23 mouse cellular contexts compared by ENCODE assay signal in genomic region chr8:26445991-26446390, GRCm38 (mm10).
DNase-seq lines count a peak whose midpoint lies in the region; ATAC-seq lines count a peak whose summit lies in the region.
"Had no signal": no experiment of that assay in that cellular context is flagged by ENCODE, and none has a peak within 500 bp of the region (broad histone marks: within the 10 kb centered on the region; RNA-seq: fewer than 3 reads in every experiment).

No protein-coding gene starts in this region.

- H3K27ac ChIP-seq in forebrain, embryonic 11.5 days (ENCODE audit: low read depth, low read length): no peak overlapping the region
- no peak overlapping the region for H3K27ac ChIP-seq in forebrain, embryonic 15.5 days (replicated peaks)
- no peak overlapping the region for H3K27ac ChIP-seq in heart, embryonic 10.5 days
- no peak overlapping the region for H3K27ac ChIP-seq in heart, embryonic 11.5 days (ENCODE audit: low read depth, low read length)
- H3K27ac ChIP-seq in brown adipose tissue, adult 24 weeks (replicated peaks; ENCODE audit: low read depth, low read length): peak overlapping the region; percentile 40; the same call in 1 of the 2 replicates

- ATAC-seq in forebrain, embryonic 11.5 days (replicated peaks; ENCODE audit: low FRiP score): no peak
- ATAC-seq in forebrain, embryonic 15.5 days (replicated peaks): no peak
- ATAC-seq in heart, embryonic 11.5 days (replicated peaks; ENCODE audit: insufficient number of reproducible peaks, low FRiP score, low TSS enrichment): no peak
- ATAC-seq: activated CD4-positive, CD25-positive, alpha-beta regulatory T cell, adult 4 months; CD4-positive, CD25-positive, alpha-beta regulatory T cell, adult 4 months; Patski had no signal

- no peaks in the 10 kb centered on the region for H3K36me3 ChIP-seq in forebrain, embryonic 11.5 days (ENCODE audit: control insufficient read depth, insufficient read depth, low read length)
- no peaks in the 10 kb centered on the region for H3K36me3 ChIP-seq in forebrain, embryonic 15.5 days
- H3K36me3 ChIP-seq in heart, embryonic 10.5 days: no peaks in the 10 kb centered on the region
- no peaks in the 10 kb centered on the region for H3K36me3 ChIP-seq in heart, embryonic 11.5 days (ENCODE audit: control insufficient read depth, insufficient read depth, low read length)
- H3K36me3 ChIP-seq: G1E had no signal

- no peaks in the 10 kb centered on the region for H3K4me1 ChIP-seq in forebrain, embryonic 11.5 days (replicated peaks; ENCODE audit: control insufficient read depth, insufficient read depth, low read length)
- peaks cover 5% of the 10 kb centered on the region; the same call in 1 of the 2 replicates for H3K4me1 ChIP-seq in forebrain, embryonic 15.5 days
- H3K4me1 ChIP-seq in heart, embryonic 10.5 days: peaks cover 7% of the 10 kb centered on the region
- H3K4me1 ChIP-seq in heart, embryonic 11.5 days (ENCODE audit: control insufficient read depth, insufficient read depth, low read length): no peaks in the 10 kb centered on the region
- H3K4me1 ChIP-seq in brown adipose tissue, adult 24 weeks (ENCODE audit: control insufficient read depth, insufficient read depth, insufficient read length, low read length): peaks cover 9% of the 10 kb centered on the region; the same call in 1 of the 2 replicates

- no peaks in the 10 kb centered on the region for H3K9me3 ChIP-seq in forebrain, embryonic 11.5 days (ENCODE audit: control insufficient read depth, low read length)
- no peaks in the 10 kb centered on the region for H3K9me3 ChIP-seq in forebrain, embryonic 15.5 days
- H3K9me3 ChIP-seq in heart, embryonic 10.5 days: no peaks in the 10 kb centered on the region
- H3K9me3 ChIP-seq in heart, embryonic 11.5 days (replicated peaks; ENCODE audit: control insufficient read depth, low read length): no peaks in the 10 kb centered on the region
- H3K9me3 ChIP-seq: G1E had no signal

- H3K4me2 ChIP-seq in forebrain, embryonic 11.5 days (ENCODE audit: low read depth, low read length, severe bottlenecking): no peak overlapping the region
- no peak overlapping the region for H3K4me2 ChIP-seq in forebrain, embryonic 15.5 days (replicated peaks)
- H3K4me2 ChIP-seq in heart, embryonic 11.5 days: no peak overlapping the region

- peak; percentile 30 for DNase-seq in forebrain, embryonic 11.5 days (ENCODE audit: low spot score)
- peak; percentile 68 for DNase-seq in heart, adult 11 months
- no peak for DNase-seq in heart, postnatal 14 days
- DNase-seq in heart, embryonic 10.5 days (ENCODE audit: low spot score): peak; percentile 58
- no peak for DNase-seq in urinary bladder, postnatal 25 days (ENCODE audit: low spot score)
- DNase-seq: adrenal gland, adult 2 months; adrenal gland, adult 8-10 months; adrenal gland, postnatal 10 days; adrenal gland, postnatal 14 days; adrenal gland, postnatal 25 days; adrenal gland, postnatal 36 days; B cell, adult 2 months; cerebellum, adult 11 months; cerebellum, adult 11-12 months; cerebellum, adult 18-20 months had no signal

- H3K9ac ChIP-seq in forebrain, embryonic 11.5 days (ENCODE audit: low read length): no peak overlapping the region
- no peak overlapping the region for H3K9ac ChIP-seq in forebrain, embryonic 15.5 days (replicated peaks)
- H3K9ac ChIP-seq in heart, embryonic 11.5 days (ENCODE audit: low read depth, low read length): no peak overlapping the region

- no peak overlapping the region for H3K4me3 ChIP-seq in forebrain, embryonic 11.5 days (ENCODE audit: low read depth, low read length)
- H3K4me3 ChIP-seq in forebrain, embryonic 15.5 days: no peak overlapping the region
- no peak overlapping the region for H3K4me3 ChIP-seq in heart, embryonic 10.5 days
- no peak overlapping the region for H3K4me3 ChIP-seq in heart, embryonic 11.5 days (ENCODE audit: low read depth, low read length)
- no peak overlapping the region for H3K4me3 ChIP-seq in brown adipose tissue, adult 24 weeks (ENCODE audit: insufficient read depth, low read depth, low read length)

- no peaks in the 10 kb centered on the region for H3K27me3 ChIP-seq in forebrain, embryonic 11.5 days (ENCODE audit: control insufficient read depth, insufficient read depth, low read length)
- H3K27me3 ChIP-seq in forebrain, embryonic 15.5 days: no peaks in the 10 kb centered on the region
- no peaks in the 10 kb centered on the region for H3K27me3 ChIP-seq in heart, embryonic 10.5 days (ENCODE audit: insufficient read depth, poor library complexity, severe bottlenecking)
- H3K27me3 ChIP-seq in heart, embryonic 11.5 days (ENCODE audit: control insufficient read depth, insufficient read depth, low read length): no peaks in the 10 kb centered on the region
- H3K27me3 ChIP-seq: CH12.LX had no signal

- intact Hi-C loops in heart, postnatal 14 days (cut with DNase I): no loop called here

- 88% methylated on average over 4 of the region's 4 CpGs for WGBS in forebrain, embryonic 11.5 days
- 85% methylated on average over 4 of the region's 4 CpGs for WGBS in forebrain, embryonic 15.5 days
- 76% methylated on average over 4 of the region's 4 CpGs for WGBS in heart, embryonic 10.5 days
- WGBS in heart, embryonic 11.5 days (ENCODE audit: insufficient replicate concordance): 69% methylated on average over 4 of the region's 4 CpGs

Comparison
In these comparisons a context has a peak if more than half of its experiments do, and no peak if none do; other contexts are left out.
1. DNase-seq: peak in forebrain, embryonic 11.5 days (single experiment), heart, adult 11 months (single experiment) and heart, embryonic 10.5 days (single experiment); none in heart, postnatal 14 days (0 of 2) and urinary bladder, postnatal 25 days (single experiment).